Mouse (Mus musculus) kidney, adult 2 months (tissue): Measurements from ENCODE around the gene Prrt2.

Source experiments
- CTCF ChIP-seq: fragments of 200-500 bp; conservative IDR thresholded peaks from 2 replicates; pipeline ENCODE4 v1.5.1; 2011; ENCODE audit warnings: low read depth, mild to moderate bottlenecking, control low read depth, low read length, moderate library complexity, mixed read lengths; ENCODE audit not compliant: insufficient read depth, insufficient read length
- POLR2A ChIP-seq: fragments of 200-500 bp; IDR thresholded peaks from one replicate; pipeline ENCODE4 v1.6.1; 2011; ENCODE audit warnings: low read depth, low read length, control low read depth

DNA sequence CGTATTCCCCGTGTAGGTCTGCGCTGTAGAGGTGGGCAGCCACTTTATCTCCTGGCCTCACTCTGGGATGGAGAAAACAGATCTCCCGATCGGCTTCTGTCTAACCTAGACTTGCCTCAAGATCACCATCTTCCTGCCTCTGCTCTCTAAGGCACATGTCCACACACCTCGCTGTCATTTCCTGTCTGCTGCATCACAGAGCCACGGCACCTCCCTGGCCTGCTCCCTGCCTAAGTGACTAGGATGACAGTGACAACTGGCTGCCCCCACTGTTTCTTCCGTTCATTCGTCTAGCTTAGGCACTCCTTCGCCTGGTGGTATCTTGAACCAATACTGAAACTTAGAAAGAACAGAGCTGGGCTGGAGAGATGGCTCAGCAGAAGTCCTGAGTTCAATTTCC is 21.4 kb downstream of the Prrt2 start:
- TF ChIP-seq CTCF = no peak
- no peak for TF ChIP-seq POLR2A
